Mouse (Mus musculus): Measurements from ENCODE around the gene Hist3h2a. TPM values are rescaled to one million over a fixed set of nuclear protein-coding genes. Genes with fewer than 3 reads are reported as not detected.

Gene Hist3h2a
- polyA plus RNA-seq, 1 experiment: 2.9 TPM

DNA sequence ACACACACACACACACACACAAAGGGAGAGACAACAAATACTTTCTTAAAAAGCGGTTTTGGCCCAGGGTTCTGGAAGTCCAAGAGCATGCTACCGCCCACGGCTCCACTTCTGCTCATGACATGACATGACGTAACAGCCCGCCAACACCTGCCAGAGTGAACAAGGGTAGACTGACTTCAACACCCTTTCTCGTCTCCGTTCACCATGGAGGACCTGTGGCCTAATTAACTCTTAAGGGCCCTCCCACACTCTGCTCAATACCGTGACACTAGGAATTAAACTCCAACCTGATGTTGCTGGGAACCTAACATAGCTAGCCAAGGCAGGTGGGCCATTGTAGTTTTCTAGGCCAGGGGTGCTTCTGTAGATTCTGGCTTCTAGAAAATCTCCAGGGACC lies 14.5 kb downstream of the Hist3h2a start:
- no peak overlapping the region for H3K27ac ChIP-seq (ENCODE audit: insufficient read depth, low read length)
- H3K9me3 ChIP-seq (replicated peaks; ENCODE audit: control insufficient read depth, insufficient read depth, low read length, poor library complexity, severe bottlenecking): no peaks in the 10 kb centered on the region
- H3K4me1 ChIP-seq (ENCODE audit: control insufficient read depth, insufficient read depth, low read length): no peaks in the 10 kb centered on the region
- H3K9ac ChIP-seq (ENCODE audit: low read depth, poor library complexity, severe bottlenecking): no peak overlapping the region
- no peaks in the 10 kb centered on the region for H3K36me3 ChIP-seq (ENCODE audit: control insufficient read depth, insufficient read depth, low read length, poor library complexity, severe bottlenecking)
- H3K4me3 ChIP-seq (ENCODE audit: low read depth, low read length): no peak overlapping the region
- no peak for TF ChIP-seq CTCF (IDR thresholded peaks at IDR 0.05; ENCODE audit: low read depth, low read length)
- no peak for TF ChIP-seq EP300 (IDR thresholded peaks at IDR 0.05; ENCODE audit: insufficient read depth, low read depth, low read length)
- no peak for TF ChIP-seq POLR2A (IDR thresholded peaks at IDR 0.05; ENCODE audit: insufficient read depth, low read length)
- no peaks in the 10 kb centered on the region for H3K27me3 ChIP-seq (ENCODE audit: control insufficient read depth, insufficient read depth, low read length, poor library complexity, severe bottlenecking)

GRCm38 (mm10) chr11:58969659-58970058 lies 15.2 kb downstream of the Hist3h2a start:
- Histone ChIP-seq H3K27me3 (ENCODE audit: control insufficient read depth, insufficient read depth, low read length, poor library complexity, severe bottlenecking) (no peaks in the 10 kb centered on the region), H3K27ac (ENCODE audit: insufficient read depth, low read length) (no peak overlapping the region), H3K9me3 (replicated peaks; ENCODE audit: control insufficient read depth, insufficient read depth, low read length, poor library complexity, severe bottlenecking) (no peaks in the 10 kb centered on the region), H3K4me3 (ENCODE audit: low read depth, low read length) (no peak overlapping the region), H3K4me1 (ENCODE audit: control insufficient read depth, insufficient read depth, low read length) (no peaks in the 10 kb centered on the region), H3K36me3 (ENCODE audit: control insufficient read depth, insufficient read depth, low read length, poor library complexity, severe bottlenecking) (no peaks in the 10 kb centered on the region), H3K9ac (ENCODE audit: low read depth, poor library complexity, severe bottlenecking) (no peak overlapping the region)
- TF ChIP-seq POLR2A (IDR thresholded peaks at IDR 0.05; ENCODE audit: insufficient read depth, low read length) (no peak), CTCF (IDR thresholded peaks at IDR 0.05; ENCODE audit: low read depth, low read length) (no peak), EP300 (IDR thresholded peaks at IDR 0.05; ENCODE audit: insufficient read depth, low read depth, low read length) (no peak)

DNA sequence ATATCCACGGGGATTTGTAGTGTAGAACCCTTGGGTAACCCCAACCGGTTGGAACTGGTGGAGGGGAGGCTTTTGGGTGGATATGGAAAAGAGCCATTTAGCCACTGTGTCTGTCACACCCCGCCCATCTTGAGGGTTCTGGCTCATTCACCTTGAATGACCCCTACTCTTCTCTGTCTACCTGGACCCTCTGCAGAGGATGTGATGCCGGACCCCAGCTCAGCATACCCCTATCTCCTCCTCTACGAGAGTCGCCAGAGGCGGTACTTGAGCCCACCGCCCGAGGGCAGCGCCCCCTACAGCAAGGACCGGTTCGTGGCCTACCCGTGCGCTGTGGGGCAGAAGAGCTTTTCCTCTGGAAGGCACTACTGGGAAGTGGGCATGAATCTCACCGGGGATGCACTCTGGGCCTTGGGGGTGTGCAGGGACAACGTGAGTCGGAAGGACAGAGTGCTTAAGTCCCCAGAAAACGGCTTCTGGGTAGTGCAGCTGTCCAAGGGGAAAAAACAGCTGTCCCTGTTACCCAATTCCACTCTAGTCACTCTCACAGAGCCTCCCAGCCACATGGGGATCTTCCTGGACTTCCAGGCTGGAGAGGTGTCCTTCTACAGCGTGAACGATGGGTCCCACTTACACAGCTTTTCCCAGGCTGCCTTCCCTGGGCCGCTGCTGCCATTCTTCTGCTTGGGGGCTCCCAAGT lies 16.5 kb downstream of the Hist3h2a start:
- no peak overlapping the region for H3K4me3 ChIP-seq (ENCODE audit: low read depth, low read length)
- no peak overlapping the region for H3K27ac ChIP-seq (ENCODE audit: insufficient read depth, low read length)
- TF ChIP-seq CTCF (IDR thresholded peaks at IDR 0.05; ENCODE audit: low read depth, low read length) (peak; percentile 37), POLR2A (IDR thresholded peaks at IDR 0.05; ENCODE audit: insufficient read depth, low read length) (no peak)
- H3K27me3 ChIP-seq (ENCODE audit: control insufficient read depth, insufficient read depth, low read length, poor library complexity, severe bottlenecking): no peaks in the 10 kb centered on the region
- H3K4me1 ChIP-seq (ENCODE audit: control insufficient read depth, insufficient read depth, low read length): no peaks in the 10 kb centered on the region
- H3K9ac ChIP-seq (ENCODE audit: low read depth, poor library complexity, severe bottlenecking): no peak overlapping the region
- no peaks in the 10 kb centered on the region for H3K9me3 ChIP-seq (replicated peaks; ENCODE audit: control insufficient read depth, insufficient read depth, low read length, poor library complexity, severe bottlenecking)
- H3K36me3 ChIP-seq (ENCODE audit: control insufficient read depth, insufficient read depth, low read length, poor library complexity, severe bottlenecking): no peaks in the 10 kb centered on the region

- Histone ChIP-seq H3K4me1 (ENCODE audit: control insufficient read depth, insufficient read depth, low read length) (no peaks in the 10 kb centered on the region), H3K27me3 (ENCODE audit: control insufficient read depth, insufficient read depth, low read length, poor library complexity, severe bottlenecking) (no peaks in the 10 kb centered on the region), H3K4me3 (ENCODE audit: low read depth, low read length) (no peak overlapping the region), H3K9ac (ENCODE audit: low read depth, poor library complexity, severe bottlenecking) (no peak overlapping the region), H3K9me3 (replicated peaks; ENCODE audit: control insufficient read depth, insufficient read depth, low read length, poor library complexity, severe bottlenecking) (no peaks in the 10 kb centered on the region), H3K36me3 (ENCODE audit: control insufficient read depth, insufficient read depth, low read length, poor library complexity, severe bottlenecking) (no peaks in the 10 kb centered on the region), H3K27ac (ENCODE audit: insufficient read depth, low read length) (no peak overlapping the region)
- TF ChIP-seq CTCF (IDR thresholded peaks at IDR 0.05; ENCODE audit: low read depth, low read length): no peak
- no peak for TF ChIP-seq EP300 (IDR thresholded peaks at IDR 0.05; ENCODE audit: insufficient read depth, low read depth, low read length)
Observed at GRCm38 (mm10) chr11:58971796-58972195, 17.3 kb downstream of the Hist3h2a start.

- H3K9ac ChIP-seq (ENCODE audit: low read depth, poor library complexity, severe bottlenecking): no peak overlapping the region
- no peaks in the 10 kb centered on the region for H3K4me1 ChIP-seq (ENCODE audit: control insufficient read depth, insufficient read depth, low read length)
- TF ChIP-seq EP300 (IDR thresholded peaks at IDR 0.05; ENCODE audit: insufficient read depth, low read depth, low read length): no peak
- no peak for TF ChIP-seq CTCF (IDR thresholded peaks at IDR 0.05; ENCODE audit: low read depth, low read length)
- no peak for TF ChIP-seq POLR2A (IDR thresholded peaks at IDR 0.05; ENCODE audit: insufficient read depth, low read length)
- H3K9me3 ChIP-seq (replicated peaks; ENCODE audit: control insufficient read depth, insufficient read depth, low read length, poor library complexity, severe bottlenecking): no peaks in the 10 kb centered on the region
- no peak overlapping the region for H3K4me3 ChIP-seq (ENCODE audit: low read depth, low read length)
- no peak overlapping the region; the same call in 1 of the 2 replicates for H3K27ac ChIP-seq (ENCODE audit: insufficient read depth, low read length)
- H3K36me3 ChIP-seq (ENCODE audit: control insufficient read depth, insufficient read depth, low read length, poor library complexity, severe bottlenecking): no peaks in the 10 kb centered on the region
- no peaks in the 10 kb centered on the region for H3K27me3 ChIP-seq (ENCODE audit: control insufficient read depth, insufficient read depth, low read length, poor library complexity, severe bottlenecking)
Observed at GRCm38 (mm10) chr11:58974414-58974813, 19.9 kb downstream of the Hist3h2a start.

- no peaks in the 10 kb centered on the region for H3K36me3 ChIP-seq (ENCODE audit: control insufficient read depth, insufficient read depth, low read length, poor library complexity, severe bottlenecking)
- H3K9me3 ChIP-seq (replicated peaks; ENCODE audit: control insufficient read depth, insufficient read depth, low read length, poor library complexity, severe bottlenecking): no peaks in the 10 kb centered on the region
- H3K27me3 ChIP-seq (ENCODE audit: control insufficient read depth, insufficient read depth, low read length, poor library complexity, severe bottlenecking): no peaks in the 10 kb centered on the region
- no peak for TF ChIP-seq POLR2A (IDR thresholded peaks at IDR 0.05; ENCODE audit: insufficient read depth, low read length)
- H3K4me3 ChIP-seq (ENCODE audit: low read depth, low read length): peak overlapping the region; percentile 86
- H3K4me1 ChIP-seq (ENCODE audit: control insufficient read depth, insufficient read depth, low read length): no peaks in the 10 kb centered on the region
- peak overlapping the region; percentile 84 for H3K9ac ChIP-seq (ENCODE audit: low read depth, poor library complexity, severe bottlenecking)
- no peak overlapping the region for H3K27ac ChIP-seq (ENCODE audit: insufficient read depth, low read length)
Observed at GRCm38 (mm10) chr11:58977150-58977549, 22.7 kb downstream of the Hist3h2a start.

Measured in ES-Bruce4 (cell line).